Mouse (Mus musculus) lung, embryonic 14.5 days (tissue): ENCODE data around the gene Tmem266. TPM values are rescaled to one million over a fixed set of nuclear protein-coding genes. Genes with fewer than 3 reads are reported as not detected.

Source experiments
- ATAC-seq: fragments of 200-750 bp; cut with Nextera tagmentation; 2 replicates; pipeline ENCODE4 v1.8.0; 2017; ENCODE audit warnings: mild to moderate bottlenecking, moderate TSS enrichment, moderate library complexity; ENCODE audit not compliant: insufficient read depth
- DNase-seq: peaks from one replicate; pipeline ENCODE4 v3.0.0-alpha.2; 2015
- H3K27ac ChIP-seq: fragments of 300-500 bp; sonication (generic); 2 replicates; pipeline ENCODE4 v1.5.1; 2014; ENCODE audit warnings: low read depth, mild to moderate bottlenecking, moderate library complexity
- H3K27me3 ChIP-seq: fragments of 300-500 bp; sonication (generic); 2 replicates; pipeline ENCODE4 v1.6.1; 2014; ENCODE audit warnings: low read length, control low read depth; ENCODE audit not compliant: insufficient read depth
- H3K36me3 ChIP-seq: fragments of 300-500 bp; sonication (generic); 2 replicates; pipeline ENCODE4 v1.6.1; 2014; ENCODE audit warnings: control low read depth; ENCODE audit not compliant: insufficient read depth
- H3K4me1 ChIP-seq: fragments of 300-500 bp; sonication (generic); 2 replicates; pipeline ENCODE4 v1.6.1; 2014; ENCODE audit warnings: antibody characterized with exemption, control low read depth; ENCODE audit not compliant: insufficient read depth
- H3K4me2 ChIP-seq: fragments of 300-500 bp; sonication (generic); 2 replicates; pipeline ENCODE4 v1.6.1; 2014; ENCODE audit warnings: mild to moderate bottlenecking
- H3K4me3 ChIP-seq: fragments of 300-500 bp; sonication (generic); 2 replicates; pipeline ENCODE4 v1.5.1; 2014; ENCODE audit warnings: low read depth, low read length
- H3K9ac ChIP-seq: fragments of 300-500 bp; sonication (generic); 2 replicates; pipeline ENCODE4 v1.6.1; 2014
- H3K9me3 ChIP-seq: fragments of 300-500 bp; sonication (generic); 2 replicates; pipeline ENCODE4 v1.6.1; 2016; ENCODE audit warnings: low read depth, low read length, control low read depth
- CTCF ChIP-seq: IDR thresholded peaks from 2 replicates; pipeline ENCODE4 v1.5.1; 2016; ENCODE audit warnings: antibody characterized with exemption, low read depth
- WGBS: fragments of 180-500 bp; shearing (Covaris S2); extraction: QIAGEN DNeasy Blood & Tissue Kit; methylation state at CpG from one replicate; pipeline ENCODE4 v1.1.7; 2014; 5-methylcytosine and 5-hydroxymethylcytosine counted together
- polyA plus RNA-seq: library from polyadenylated mRNA; unstranded; fragments of >200 nt; fragmentation: Nextera tagmentation; extraction: Ambion mirVana; gene quantifications from 2 replicates; pipeline ENCODE4 v1.2.1, GENCODE M21; 2014

Gene Tmem266
- polyA plus RNA-seq, 1 experiment from 2014 or later: 0.29 TPM

DNA sequence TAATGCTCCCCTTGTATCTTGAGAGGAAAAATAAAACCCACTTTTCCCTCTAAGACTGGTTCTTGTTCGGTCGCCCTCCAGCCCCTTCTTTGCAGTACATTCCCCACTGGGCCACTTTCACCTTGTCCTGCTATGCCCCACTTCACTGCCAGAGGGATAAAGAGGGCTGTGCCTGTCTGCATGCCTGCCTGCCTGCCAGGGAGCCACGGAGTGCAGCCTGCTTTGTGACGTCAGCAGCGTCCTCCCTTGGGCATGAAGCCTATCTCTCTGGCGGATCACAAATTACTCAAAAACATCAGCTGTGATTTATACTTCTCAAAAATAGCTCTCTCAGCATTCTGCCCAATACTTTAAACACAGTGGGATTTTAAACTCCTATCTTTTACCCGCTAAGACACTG, 6.2 kb downstream of the Tmem266 start:
- no peaks in the 10 kb centered on the region for H3K36me3 ChIP-seq
- H3K4me1 ChIP-seq: no peaks in the 10 kb centered on the region
- DNase-seq: peak; percentile 39
- H3K9me3 ChIP-seq: no peaks in the 10 kb centered on the region
- WGBS: 26% methylated on average over 7 of the region's 7 CpGs
- peak; percentile 31; the same call in 1 of the 2 replicates for TF ChIP-seq CTCF
- H3K4me3 ChIP-seq: no peak overlapping the region
- no peak overlapping the region for H3K9ac ChIP-seq
- no peak for ATAC-seq
- no peak overlapping the region for H3K4me2 ChIP-seq
- H3K27ac ChIP-seq: no peak overlapping the region
- H3K27me3 ChIP-seq: peaks cover 11% of the 10 kb centered on the region

GRCm38 (mm10) chr9:55344165-55344564, 17.5 kb downstream of the Tmem266 start:
- Histone ChIP-seq H3K27ac (no peak overlapping the region), H3K4me2 (no peak overlapping the region), H3K36me3 (no peaks in the 10 kb centered on the region), H3K9ac (no peak overlapping the region), H3K9me3 (no peaks in the 10 kb centered on the region), H3K4me3 (no peak overlapping the region), H3K27me3 (no peaks in the 10 kb centered on the region), H3K4me1 (no peaks in the 10 kb centered on the region)
- TF ChIP-seq CTCF: no peak
- 66% methylated on average over 7 of the region's 7 CpGs for WGBS
- DNase-seq (no peak), ATAC-seq (no peak)

DNA sequence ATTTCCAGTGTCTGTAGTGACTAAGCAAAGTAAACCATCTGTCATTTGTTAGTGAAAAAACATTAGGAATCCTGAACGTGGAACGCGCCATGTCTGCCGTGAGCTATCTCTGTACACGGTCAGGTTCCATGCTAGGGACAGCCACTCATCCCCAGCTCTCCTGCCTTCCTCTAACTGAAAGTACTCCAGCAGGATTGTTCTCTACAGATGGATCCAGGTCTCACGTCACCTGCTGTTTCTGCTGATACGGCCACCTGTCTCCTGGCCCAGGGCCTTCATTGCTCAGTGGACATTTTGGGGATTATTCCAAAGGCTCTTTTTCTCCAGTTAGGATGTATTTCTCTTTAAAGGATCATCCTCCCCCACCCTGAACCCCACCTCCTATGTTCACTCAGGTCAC, 18.6 kb downstream of the Tmem266 start:
- 84% methylated on average over 7 of the region's 7 CpGs for WGBS
- no peak for TF ChIP-seq CTCF
- Histone ChIP-seq H3K4me2 (no peak overlapping the region), H3K36me3 (no peaks in the 10 kb centered on the region), H3K27ac (no peak overlapping the region), H3K9ac (no peak overlapping the region), H3K9me3 (no peaks in the 10 kb centered on the region), H3K4me1 (no peaks in the 10 kb centered on the region), H3K4me3 (no peak overlapping the region), H3K27me3 (no peaks in the 10 kb centered on the region)
- DNase-seq: no peak
- ATAC-seq: no peak

GRCm38 (mm10) chr9:55348664-55349063, 22.0 kb downstream of the Tmem266 start:
- H3K27me3 ChIP-seq: no peaks in the 10 kb centered on the region
- no peak for TF ChIP-seq CTCF
- no peak overlapping the region for H3K9ac ChIP-seq
- ATAC-seq: no peak
- H3K4me2 ChIP-seq: no peak overlapping the region
- H3K27ac ChIP-seq: no peak overlapping the region
- no peaks in the 10 kb centered on the region for H3K9me3 ChIP-seq
- no peak for DNase-seq
- WGBS: 72% methylated on average over 3 of the region's 3 CpGs
- no peaks in the 10 kb centered on the region for H3K36me3 ChIP-seq
- no peak overlapping the region for H3K4me3 ChIP-seq
- no peaks in the 10 kb centered on the region for H3K4me1 ChIP-seq

- ATAC-seq (no peak), DNase-seq (no peak)
- H3K27me3 ChIP-seq: no peaks in the 10 kb centered on the region
- no peak overlapping the region for H3K4me2 ChIP-seq
- no peaks in the 10 kb centered on the region for H3K9me3 ChIP-seq
- H3K4me3 ChIP-seq: no peak overlapping the region
- no peaks in the 10 kb centered on the region for H3K4me1 ChIP-seq
- H3K36me3 ChIP-seq: no peaks in the 10 kb centered on the region
- no peak for TF ChIP-seq CTCF
- 57% methylated on average over 3 of the region's 3 CpGs for WGBS
- H3K27ac ChIP-seq: no peak overlapping the region
- H3K9ac ChIP-seq: no peak overlapping the region
These were observed 28.0 kb downstream of the Tmem266 start for GRCm38 (mm10) chr9:55354686-55355085.

DNA sequence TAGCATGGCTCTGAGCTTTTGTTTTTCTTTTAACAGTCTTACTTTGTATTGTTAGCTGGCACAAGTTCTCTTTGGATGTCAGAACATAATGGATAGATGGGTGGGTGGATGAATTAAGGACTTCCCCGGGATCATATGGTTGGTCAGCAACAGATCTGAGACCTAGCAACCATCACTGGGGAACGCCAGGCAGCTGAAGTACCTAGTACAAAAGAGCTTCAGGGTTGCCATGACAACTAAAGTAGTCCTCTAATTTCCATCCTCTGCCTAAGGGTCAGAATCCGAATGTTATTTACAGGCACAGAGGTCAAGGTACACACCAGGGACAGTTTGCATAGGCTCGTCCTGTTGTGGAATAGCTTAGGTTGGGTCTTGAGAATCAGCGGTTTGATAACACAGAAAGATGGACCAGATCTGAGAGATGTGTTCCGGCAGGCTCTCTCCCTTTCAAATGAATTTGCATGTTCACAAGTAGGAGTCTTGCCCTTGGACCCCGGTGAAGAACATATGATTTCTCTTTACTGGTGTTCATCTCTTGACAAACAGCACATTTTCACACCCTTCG, 28.6 kb downstream of the Tmem266 start:
- no peak for TF ChIP-seq CTCF
- Histone ChIP-seq H3K4me2 (no peak overlapping the region), H3K27ac (no peak overlapping the region), H3K27me3 (no peaks in the 10 kb centered on the region), H3K4me3 (no peak overlapping the region), H3K4me1 (no peaks in the 10 kb centered on the region), H3K36me3 (no peaks in the 10 kb centered on the region), H3K9me3 (no peaks in the 10 kb centered on the region), H3K9ac (no peak overlapping the region)
- DNase-seq: no peak
- ATAC-seq: no peak
- 57% methylated on average over 8 of the region's 8 CpGs for WGBS

GRCm38 (mm10) chr9:55357164-55357563, 30.5 kb downstream of the Tmem266 start:
- no peak for TF ChIP-seq CTCF
- ATAC-seq: no peak
- H3K27me3 ChIP-seq: no peaks in the 10 kb centered on the region

GRCm38 (mm10) chr9:55360372-55360771, 33.7 kb downstream of the Tmem266 start:
- Histone ChIP-seq H3K4me3 (no peak overlapping the region), H3K9ac (no peak overlapping the region), H3K4me2 (no peak overlapping the region), H3K4me1 (no peaks in the 10 kb centered on the region), H3K9me3 (no peaks in the 10 kb centered on the region), H3K27ac (no peak overlapping the region), H3K36me3 (no peaks in the 10 kb centered on the region), H3K27me3 (no peaks in the 10 kb centered on the region)
- 75% methylated on average over 3 of the region's 3 CpGs for WGBS
- TF ChIP-seq CTCF: no peak
- ATAC-seq (no peak), DNase-seq (no peak)

More at GRCm38 (mm10) chr9:55357164-55357563, 30.5 kb downstream of the Tmem266 start:
- no peak overlapping the region for H3K27ac ChIP-seq
- no peaks in the 10 kb centered on the region for H3K36me3 ChIP-seq
- no peaks in the 10 kb centered on the region for H3K4me1 ChIP-seq
- H3K9me3 ChIP-seq: no peaks in the 10 kb centered on the region
- no peak for DNase-seq
- no peak overlapping the region for H3K4me3 ChIP-seq
- no peak overlapping the region for H3K4me2 ChIP-seq
- WGBS: 79% methylated on average over 1 of the region's 1 CpGs
- no peak overlapping the region for H3K9ac ChIP-seq
